Mouse (Mus musculus) neural tube, embryonic 15.5 days (tissue): ENCODE results near the gene Tff3. TPM values are rescaled to one million over a fixed set of nuclear protein-coding genes. Genes with fewer than 3 reads are reported as not detected.

Source experiments
- ATAC-seq: fragments of 200-750 bp; cut with Nextera tagmentation; 2 replicates; pipeline ENCODE4 v1.8.0; 2017; ENCODE audit warnings: mild to moderate bottlenecking, moderate TSS enrichment, moderate library complexity; ENCODE audit not compliant: low FRiP score
- H3K27ac ChIP-seq: fragments of 300-500 bp; sonication (generic); replicated peaks from 2 replicates; pipeline ENCODE4 v1.5.1; 2015; ENCODE audit warnings: mild to moderate bottlenecking, inconsistent platforms
- H3K27me3 ChIP-seq: fragments of 300-500 bp; sonication (generic); replicated peaks from 2 replicates; pipeline ENCODE4 v1.6.1; 2015; ENCODE audit warnings: inconsistent platforms
- H3K36me3 ChIP-seq: fragments of 300-500 bp; sonication (generic); 2 replicates; pipeline ENCODE4 v1.6.1; 2015; ENCODE audit warnings: inconsistent platforms
- H3K4me1 ChIP-seq: fragments of 300-500 bp; sonication (generic); 2 replicates; pipeline ENCODE4 v1.6.1; 2015; ENCODE audit warnings: inconsistent platforms
- H3K4me2 ChIP-seq: fragments of 300-500 bp; sonication (generic); 2 replicates; pipeline ENCODE4 v1.6.1; 2015; ENCODE audit warnings: inconsistent platforms, mild to moderate bottlenecking, moderate library complexity
- H3K4me3 ChIP-seq: fragments of 300-500 bp; sonication (generic); replicated peaks from 2 replicates; pipeline ENCODE4 v1.5.1; 2015; ENCODE audit warnings: mild to moderate bottlenecking, inconsistent platforms
- H3K9ac ChIP-seq: fragments of 300-500 bp; sonication (generic); replicated peaks from 2 replicates; pipeline ENCODE4 v1.6.1; 2015; ENCODE audit warnings: mild to moderate bottlenecking, inconsistent platforms
- H3K9me3 ChIP-seq: fragments of 300-500 bp; sonication (generic); replicated peaks from 2 replicates; pipeline ENCODE4 v1.6.1; 2016; ENCODE audit warnings: inconsistent platforms
- WGBS: fragments of 180-500 bp; shearing (Covaris S2); methylation state at CpG from one replicate; pipeline ENCODE4 v1.1.7; 2015; ENCODE audit warnings: mixed read lengths; 5-methylcytosine and 5-hydroxymethylcytosine counted together
- polyA plus RNA-seq: library from polyadenylated mRNA; unstranded; fragments of >200 nt; fragmentation: Nextera tagmentation; extraction: Ambion mirVana; gene quantifications from 2 replicates; pipeline ENCODE4 v1.2.1, GENCODE M21; 2015

Gene Tff3
- polyA plus RNA-seq, 1 experiment from 2014 or later, result 3.2 TPM

DNA sequence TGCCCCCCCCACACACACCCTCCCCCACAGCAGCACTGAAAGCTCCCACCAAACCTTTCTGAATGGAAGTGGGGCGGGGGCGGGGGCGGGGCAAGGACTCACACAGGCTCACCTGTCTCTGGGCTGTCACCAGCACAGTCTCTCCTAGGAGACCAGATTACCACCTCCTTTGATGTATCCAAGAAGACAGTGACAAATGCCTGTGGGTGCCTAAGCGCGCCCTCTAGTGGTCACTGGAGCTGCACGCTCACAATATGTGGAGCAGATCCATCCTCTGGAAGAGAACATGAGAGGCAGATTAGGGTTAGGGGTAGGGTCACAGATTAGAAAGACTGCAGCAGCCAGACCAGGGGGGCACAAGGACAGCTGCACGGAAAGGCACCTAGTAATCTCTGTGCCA lies 10.0 kb downstream of the Tff3 start:
- H3K9me3 ChIP-seq, result no peaks in the 10 kb centered on the region; the same call in 1 of the 2 replicates
- WGBS, result 8% methylated on average over 7 of the region's 7 CpGs

DNA sequence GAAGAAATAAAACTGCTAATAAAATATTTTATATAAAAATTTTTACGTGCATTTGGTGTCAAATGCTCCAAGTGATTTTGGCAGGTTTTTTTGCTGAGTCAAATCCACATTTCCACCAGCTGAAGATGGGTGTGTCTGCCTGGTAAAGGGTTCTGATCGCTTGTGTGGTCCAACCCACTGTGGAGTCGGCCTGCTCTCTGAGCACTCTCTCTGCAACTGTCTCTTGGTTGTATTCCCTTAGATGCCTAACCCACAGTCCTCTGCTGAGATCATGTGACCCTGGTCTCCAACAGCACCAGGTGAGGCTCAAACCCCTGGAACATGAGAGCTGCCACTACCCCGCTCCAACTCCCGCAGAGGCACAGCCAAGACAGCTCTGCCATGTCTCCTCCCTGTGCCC lies 11.5 kb downstream of the Tff3 start:
- Histone ChIP-seq H3K9ac (no peak overlapping the region), H3K4me3 (no peak overlapping the region), H3K27me3 (no peaks in the 10 kb centered on the region), H3K4me1 (no peaks in the 10 kb centered on the region), H3K27ac (no peak overlapping the region), H3K36me3 (peaks cover 28% of the 10 kb centered on the region), H3K9me3 (no peaks in the 10 kb centered on the region), H3K4me2 (no peak overlapping the region)
- ATAC-seq, result no peak
- WGBS, result 87% methylated on average over 5 of the region's 5 CpGs

More for the DNA sequence above, 10.0 kb downstream of the Tff3 start:
- Histone ChIP-seq H3K9ac (no peak overlapping the region), H3K27me3 (no peaks in the 10 kb centered on the region), H3K4me1 (no peaks in the 10 kb centered on the region), H3K27ac (no peak overlapping the region), H3K4me2 (no peak overlapping the region), H3K36me3 (peaks cover 17% of the 10 kb centered on the region), H3K4me3 (no peak overlapping the region)
- ATAC-seq, result peak; percentile 38; the same call in 1 of the 2 replicates

DNA sequence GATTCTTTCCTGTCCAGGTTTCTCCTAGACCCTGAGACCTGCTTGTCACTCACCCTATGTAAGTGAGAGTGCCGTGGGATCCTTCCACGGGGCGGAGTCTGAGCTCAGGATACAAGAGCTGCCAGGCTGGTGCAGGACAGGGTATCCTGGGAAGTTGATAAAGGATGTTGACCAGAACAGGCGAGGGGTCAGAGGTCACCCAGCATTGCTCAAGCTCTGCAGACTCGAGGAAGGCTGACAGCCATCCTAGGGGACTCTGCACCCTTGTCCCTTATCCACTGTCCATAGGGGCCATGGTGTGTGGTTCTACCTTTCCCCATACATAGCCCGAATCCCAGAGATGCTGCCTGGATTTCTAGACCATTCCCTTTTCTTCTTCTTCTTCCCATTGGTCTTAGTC lies 13.4 kb downstream of the Tff3 start:
- Histone ChIP-seq H3K9me3 (no peaks in the 10 kb centered on the region), H3K9ac (no peak overlapping the region), H3K27me3 (no peaks in the 10 kb centered on the region), H3K36me3 (peaks cover 46% of the 10 kb centered on the region), H3K27ac (no peak overlapping the region), H3K4me1 (no peaks in the 10 kb centered on the region), H3K4me2 (no peak overlapping the region), H3K4me3 (no peak overlapping the region)
- no peak for ATAC-seq
- 83% methylated on average over 6 of the region's 6 CpGs for WGBS

DNA sequence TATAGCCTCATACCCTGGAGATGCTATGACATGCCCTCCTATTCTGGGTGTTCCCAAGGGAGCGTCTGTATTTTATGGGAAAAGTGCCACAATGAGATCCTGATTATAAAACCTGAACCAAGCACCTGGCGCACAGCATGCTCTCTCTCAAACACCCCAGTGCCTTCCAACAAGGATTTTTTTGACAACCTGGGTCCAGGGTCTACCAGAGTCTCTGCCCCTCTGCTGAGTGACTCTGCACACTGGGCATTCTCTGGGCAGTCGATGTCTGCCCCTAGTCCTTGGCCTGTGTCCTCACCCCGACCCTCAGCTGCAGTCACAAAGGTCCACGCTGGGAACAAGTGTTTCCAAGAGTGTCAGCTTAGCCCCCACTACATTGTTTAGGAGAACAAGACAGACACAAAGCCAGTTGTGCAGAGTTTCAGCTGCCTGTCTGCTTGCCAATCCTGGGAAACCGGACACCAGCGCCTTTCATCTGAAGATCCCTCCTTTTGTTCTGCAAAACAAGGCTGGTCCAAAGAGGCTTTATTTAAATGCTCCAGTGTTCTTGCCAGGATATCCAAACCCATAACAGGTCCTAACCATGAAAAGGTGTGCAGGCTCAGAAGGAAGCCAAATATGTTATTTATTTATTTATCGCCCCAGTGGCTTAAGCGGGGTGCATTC lies 16.1 kb downstream of the Tff3 start:
- 32% methylated on average over 9 of the region's 9 CpGs for WGBS
- H3K27me3 ChIP-seq, result no peaks in the 10 kb centered on the region
- H3K27ac ChIP-seq, result no peak overlapping the region
- no peak for ATAC-seq
- H3K36me3 ChIP-seq, result peaks cover 71% of the 10 kb centered on the region
- no peaks in the 10 kb centered on the region for H3K9me3 ChIP-seq
- no peak overlapping the region for H3K4me2 ChIP-seq
- H3K9ac ChIP-seq, result no peak overlapping the region
- no peaks in the 10 kb centered on the region for H3K4me1 ChIP-seq
- H3K4me3 ChIP-seq, result no peak overlapping the region

DNA sequence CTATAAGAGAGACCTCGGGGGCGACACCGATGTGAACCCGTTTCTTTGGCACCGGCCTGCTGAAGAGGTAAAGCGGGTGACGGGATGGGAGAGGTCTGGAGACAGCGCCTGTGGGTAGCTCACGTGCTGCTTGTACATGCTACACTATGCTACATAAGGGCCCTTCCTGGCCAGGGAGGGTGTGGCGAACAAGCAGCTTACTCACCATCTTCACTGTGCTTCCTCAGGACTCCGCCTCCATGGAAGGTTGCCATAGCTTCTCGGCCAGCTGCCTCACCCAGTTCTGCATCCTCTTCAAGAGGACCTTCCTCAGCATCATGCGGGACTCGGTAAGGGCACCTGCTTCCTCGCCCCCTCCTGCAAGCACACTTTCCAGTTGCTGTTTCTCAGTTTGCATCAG lies 21.1 kb downstream of the Tff3 start:
- H3K9me3 ChIP-seq, result no peaks in the 10 kb centered on the region
- WGBS, result 94% methylated on average over 15 of the region's 15 CpGs
- no peak overlapping the region for H3K4me3 ChIP-seq
- H3K4me2 ChIP-seq, result no peak overlapping the region
- H3K9ac ChIP-seq, result no peak overlapping the region
- no peak overlapping the region for H3K27ac ChIP-seq
- peaks cover 73% of the 10 kb centered on the region for H3K36me3 ChIP-seq
- no peaks in the 10 kb centered on the region for H3K27me3 ChIP-seq
- ATAC-seq, result no peak
- no peaks in the 10 kb centered on the region for H3K4me1 ChIP-seq

DNA sequence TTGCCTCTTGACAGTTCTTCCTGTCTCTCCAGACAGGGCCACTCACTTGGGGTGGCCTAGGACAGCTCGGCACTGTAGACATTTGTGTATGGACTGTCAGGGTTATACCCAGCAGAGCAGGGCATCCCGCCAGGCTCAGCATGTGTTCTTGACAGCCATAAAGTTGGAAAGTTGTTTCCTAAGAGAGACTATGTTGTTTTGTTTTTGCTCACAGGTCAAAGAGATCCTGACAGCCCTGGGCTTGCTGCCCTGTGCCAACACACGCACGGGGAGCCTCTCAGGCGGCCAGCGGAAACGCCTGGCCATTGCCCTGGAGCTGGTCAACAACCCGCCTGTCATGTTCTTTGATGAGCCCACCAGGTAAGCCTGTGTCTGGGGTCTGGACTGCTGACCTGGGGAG lies 25.6 kb downstream of the Tff3 start:
- Histone ChIP-seq H3K4me2 (no peak overlapping the region), H3K4me3 (no peak overlapping the region), H3K9me3 (no peaks in the 10 kb centered on the region), H3K36me3 (peaks cover 51% of the 10 kb centered on the region), H3K27me3 (no peaks in the 10 kb centered on the region), H3K4me1 (no peaks in the 10 kb centered on the region), H3K27ac (no peak overlapping the region), H3K9ac (no peak overlapping the region)
- WGBS, result 84% methylated on average over 8 of the region's 8 CpGs
- ATAC-seq, result no peak

DNA sequence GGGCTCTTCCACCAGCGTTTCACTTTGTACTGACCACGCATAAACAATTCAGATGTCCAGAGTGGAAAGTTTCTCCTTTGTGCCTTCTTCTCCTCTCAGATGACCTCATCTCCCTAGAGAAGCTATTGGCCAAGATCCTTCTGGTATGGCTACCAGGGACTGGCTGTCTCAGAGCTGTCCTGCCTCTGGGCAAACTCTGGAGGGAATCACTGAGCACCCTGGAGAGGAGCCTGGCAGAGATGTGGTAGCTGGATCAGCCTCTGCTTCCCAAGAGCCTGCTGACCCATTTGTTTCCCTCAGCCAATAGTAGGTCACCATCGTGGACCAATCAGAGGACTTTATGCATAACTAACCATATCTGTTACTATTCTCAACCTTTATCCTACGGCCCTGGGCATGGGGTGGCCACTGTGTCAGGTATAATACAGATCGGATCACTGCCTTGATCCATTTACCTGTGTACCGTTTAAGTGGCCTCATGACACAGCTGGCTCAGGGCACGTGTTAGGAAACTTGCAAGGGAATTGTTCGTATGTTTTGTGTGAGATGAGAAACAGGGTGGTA lies 26.4 kb downstream of the Tff3 start:
- Histone ChIP-seq H3K4me1 (no peaks in the 10 kb centered on the region), H3K4me3 (no peak overlapping the region), H3K9ac (no peak overlapping the region), H3K4me2 (no peak overlapping the region), H3K36me3 (peaks cover 50% of the 10 kb centered on the region), H3K27ac (no peak overlapping the region), H3K9me3 (no peaks in the 10 kb centered on the region), H3K27me3 (no peaks in the 10 kb centered on the region)
- ATAC-seq, result no peak
- 90% methylated on average over 8 of the region's 8 CpGs for WGBS

DNA sequence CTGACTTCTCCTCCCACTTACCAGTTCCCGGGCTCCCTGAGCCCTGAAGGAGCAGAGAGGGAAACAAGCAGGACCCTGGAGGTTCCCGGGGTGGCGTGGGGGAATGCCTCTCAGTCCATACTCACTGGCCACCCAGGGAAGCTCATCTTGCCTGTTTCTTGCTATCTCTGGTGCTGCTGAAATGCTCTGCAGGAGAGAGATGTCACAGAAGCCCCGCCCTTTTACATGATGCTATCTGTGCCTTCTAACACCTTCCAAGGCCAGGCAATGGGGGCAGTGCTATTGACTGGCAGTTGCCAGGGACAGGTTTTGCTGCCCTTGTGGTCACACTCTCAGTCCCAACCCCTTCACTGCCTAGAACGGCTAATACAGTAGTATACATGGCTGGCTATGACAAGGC lies 30.7 kb downstream of the Tff3 start:
- no peaks in the 10 kb centered on the region for H3K9me3 ChIP-seq
- no peak overlapping the region for H3K9ac ChIP-seq
- no peak overlapping the region for H3K27ac ChIP-seq
- H3K4me1 ChIP-seq, result peaks cover 6% of the 10 kb centered on the region; the same call in 1 of the 2 replicates
- no peak overlapping the region for H3K4me3 ChIP-seq
- no peak for ATAC-seq
- no peaks in the 10 kb centered on the region for H3K27me3 ChIP-seq
- H3K4me2 ChIP-seq, result no peak overlapping the region
- H3K36me3 ChIP-seq, result peaks cover 45% of the 10 kb centered on the region
- 89% methylated on average over 5 of the region's 5 CpGs for WGBS

DNA sequence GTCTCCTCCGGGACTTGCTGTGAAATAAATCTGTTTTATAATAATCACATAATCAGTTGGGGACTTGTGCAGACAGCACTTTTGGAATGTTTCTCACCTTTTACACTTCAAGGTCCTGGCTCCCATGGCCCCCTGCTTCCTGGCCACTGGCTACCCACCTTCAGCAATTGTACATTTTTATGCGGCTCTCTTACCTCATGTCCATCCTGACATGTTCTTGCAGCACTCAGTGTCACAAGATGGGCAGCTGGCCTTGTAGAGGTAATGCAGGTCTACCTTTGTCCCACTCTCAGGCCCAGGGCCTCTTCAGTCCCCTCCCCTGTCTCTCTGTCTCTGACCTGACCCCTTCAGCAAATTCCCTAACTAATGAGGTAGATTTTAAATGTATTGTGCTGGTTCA lies 32.6 kb downstream of the Tff3 start:
- Histone ChIP-seq H3K36me3 (peaks cover 41% of the 10 kb centered on the region), H3K27me3 (no peaks in the 10 kb centered on the region), H3K27ac (no peak overlapping the region), H3K4me2 (no peak overlapping the region), H3K4me3 (no peak overlapping the region), H3K9ac (no peak overlapping the region), H3K9me3 (no peaks in the 10 kb centered on the region), H3K4me1 (peaks cover 6% of the 10 kb centered on the region; the same call in 1 of the 2 replicates)
- ATAC-seq, result no peak
- 98% methylated on average over 2 of the region's 2 CpGs for WGBS

DNA sequence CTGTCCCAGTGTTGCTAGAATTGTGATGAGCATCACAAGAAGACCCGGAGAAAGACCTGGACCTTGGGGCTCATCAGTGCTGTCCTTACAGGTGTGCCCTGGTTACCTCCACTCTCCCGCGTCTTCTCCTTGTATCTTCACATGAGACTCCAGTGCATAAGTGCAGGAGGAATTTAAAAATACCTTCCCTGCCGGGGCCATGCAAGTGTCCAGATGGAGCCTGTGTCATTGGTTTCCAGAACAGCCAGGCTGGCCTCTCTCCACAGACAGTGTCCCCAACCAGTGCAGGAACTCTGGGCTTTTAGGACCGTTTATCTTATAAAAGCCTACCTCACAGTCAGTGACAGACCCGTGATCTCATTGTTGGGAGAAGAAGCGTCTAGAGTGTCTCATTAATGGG lies 33.9 kb downstream of the Tff3 start:
- Histone ChIP-seq H3K36me3 (peaks cover 40% of the 10 kb centered on the region), H3K27me3 (no peaks in the 10 kb centered on the region), H3K9me3 (no peaks in the 10 kb centered on the region), H3K4me2 (no peak overlapping the region), H3K4me1 (peaks cover 16% of the 10 kb centered on the region), H3K9ac (no peak overlapping the region), H3K27ac (no peak overlapping the region), H3K4me3 (no peak overlapping the region)
- ATAC-seq, result no peak
- 84% methylated on average over 7 of the region's 7 CpGs for WGBS

DNA sequence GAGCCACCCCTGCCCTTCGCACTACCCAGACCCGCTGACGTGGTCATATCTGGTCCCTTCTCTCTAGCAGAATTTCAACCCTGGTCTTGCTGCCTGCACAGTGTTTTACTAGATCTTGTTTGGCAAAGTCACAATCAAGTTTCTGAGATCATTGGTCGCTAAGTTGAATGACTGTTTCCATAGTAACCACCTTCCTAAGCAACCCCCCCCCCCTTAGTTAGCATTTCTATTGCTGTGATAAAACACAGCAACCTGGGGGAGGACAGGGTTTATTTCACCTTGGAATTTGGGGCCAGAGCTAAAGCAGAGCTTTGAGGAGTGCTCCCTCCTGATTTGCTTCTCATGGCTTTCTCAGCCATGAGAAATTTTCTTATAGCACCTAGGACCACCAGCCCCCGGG lies 34.7 kb downstream of the Tff3 start:
- H3K4me3 ChIP-seq, result no peak overlapping the region

DNA sequence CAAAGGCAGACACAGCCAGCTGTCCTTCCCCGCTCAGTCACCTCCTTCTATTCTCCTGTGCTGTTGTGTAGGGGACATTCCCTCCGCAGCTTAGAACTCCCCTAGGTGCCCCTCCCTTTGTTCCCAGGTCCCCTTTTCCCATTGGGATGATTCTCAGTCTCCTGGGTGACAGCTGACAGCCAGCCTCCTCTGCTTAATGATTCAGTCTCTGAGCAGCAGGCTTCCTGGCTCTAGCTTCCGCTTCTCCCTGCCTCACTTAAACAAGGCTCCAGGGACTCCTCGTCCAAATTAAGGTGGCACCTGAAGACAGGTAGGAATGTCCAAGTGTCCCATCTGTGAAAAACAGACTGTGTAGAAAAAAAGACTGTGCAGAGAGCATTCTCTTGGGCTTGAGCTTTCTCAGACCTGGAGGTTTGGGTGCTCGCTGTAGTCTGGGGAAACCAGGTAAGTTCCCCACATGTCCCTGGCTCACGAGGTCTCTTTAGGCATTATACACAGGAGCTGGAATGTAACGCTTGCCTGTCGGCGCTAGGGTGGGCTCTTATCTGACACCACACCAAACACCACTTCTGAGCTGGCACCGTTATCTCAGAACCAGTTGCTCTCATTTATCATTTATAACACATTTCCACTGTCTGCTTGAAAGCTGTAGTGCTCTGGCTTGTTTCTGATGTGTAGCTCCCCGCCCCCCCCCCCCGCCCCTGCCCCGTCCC lies 38.3 kb downstream of the Tff3 start:
- no peak overlapping the region for H3K9ac ChIP-seq
- H3K4me1 ChIP-seq, result peaks cover 45% of the 10 kb centered on the region
- no peaks in the 10 kb centered on the region for H3K27me3 ChIP-seq
- ATAC-seq, result peak; percentile 22; the same call in 1 of the 2 replicates
- peaks cover 20% of the 10 kb centered on the region for H3K36me3 ChIP-seq
- WGBS, result 48% methylated on average over 13 of the region's 13 CpGs
- no peaks in the 10 kb centered on the region for H3K9me3 ChIP-seq
- peak overlapping the region; percentile 56 for H3K27ac ChIP-seq
- H3K4me3 ChIP-seq, result no peak overlapping the region
- H3K4me2 ChIP-seq, result no peak overlapping the region

More for the DNA sequence above, 34.7 kb downstream of the Tff3 start:
- no peak overlapping the region for H3K4me2 ChIP-seq
- ATAC-seq, result no peak
- no peak overlapping the region for H3K9ac ChIP-seq
- 54% methylated on average over 5 of the region's 5 CpGs for WGBS
- H3K36me3 ChIP-seq, result peaks cover 40% of the 10 kb centered on the region
- H3K27ac ChIP-seq, result no peak overlapping the region
- peaks cover 24% of the 10 kb centered on the region for H3K4me1 ChIP-seq
- H3K9me3 ChIP-seq, result no peaks in the 10 kb centered on the region
- no peaks in the 10 kb centered on the region for H3K27me3 ChIP-seq
